Mouse (Mus musculus): ENCODE data around the gene Cyp2f2. TPM values are rescaled to one million over a fixed set of nuclear protein-coding genes. Genes with fewer than 3 reads are reported as not detected.
A peak's percentile ranks its signal among the peaks of the same experiment; 100 is the strongest.

The Cyp2f2 gene
- total and polyA plus RNA-seq, 2 experiments from 2014 or later: 0.05 TPM; not detected in 1

GRCm38 (mm10) chr7:27162780-27163449 lies 43.2 kb downstream of the Cyp2f2 start:
- WGBS: 70% methylated on average over 5 of the region's 5 CpGs
- Histone ChIP-seq H3K4me2 (ENCODE audit: low read depth, low read length) (0 out of 2 replicates have a peak overlapping the region, but pooled peaks have one; percentile 93), H3K27me3 (ENCODE audit: control insufficient read depth, insufficient read depth, low read length) (no peaks in the 10 kb centered on the region), H3K36me3 (replicated peaks; ENCODE audit: control insufficient read depth, insufficient read depth, low read length) (peaks cover 26% of the 10 kb centered on the region), H3K4me3 (ENCODE audit: low read depth, low read length) (no peak overlapping the region), H3K4me1 (ENCODE audit: control insufficient read depth, insufficient read depth) (peaks cover 31% of the 10 kb centered on the region), H3K9ac (replicated peaks; ENCODE audit: low read depth, low read length) (no peak overlapping the region; the same call in 1 of the 2 replicates), H3K27ac (ENCODE audit: low read depth) (no peak overlapping the region), H3K9me3 (replicated peaks; ENCODE audit: control insufficient read depth, low read length) (no peaks in the 10 kb centered on the region)
- TF ChIP-seq CTCF (IDR thresholded peaks at IDR 0.05; ENCODE audit: low read depth) (no peak), EP300 (IDR thresholded peaks at IDR 0.05; ENCODE audit: low read depth) (no peak)
- ATAC-seq (ENCODE audit: insufficient read depth, low read depth): no peak
- DNase-seq (ENCODE audit: low spot score): no peak

GRCm38 (mm10) chr7:27163450-27163805 lies 43.7 kb downstream of the Cyp2f2 start:
- no peak overlapping the region for H3K27ac ChIP-seq (ENCODE audit: low read depth)

GRCm38 (mm10) chr7:27164112-27164947 lies 44.6 kb downstream of the Cyp2f2 start:
- peak overlapping the region; percentile 93 for H3K4me2 ChIP-seq (ENCODE audit: low read depth, low read length)
- no peaks in the 10 kb centered on the region for H3K27me3 ChIP-seq (ENCODE audit: control insufficient read depth, insufficient read depth, low read length)
- no peak for ATAC-seq (ENCODE audit: insufficient read depth, low read depth)
- TF ChIP-seq EP300 (IDR thresholded peaks at IDR 0.05; ENCODE audit: low read depth) (no peak), CTCF (IDR thresholded peaks at IDR 0.05; ENCODE audit: low read depth) (no peak)
- peaks cover 31% of the 10 kb centered on the region for H3K4me1 ChIP-seq (ENCODE audit: control insufficient read depth, insufficient read depth)
- no peak overlapping the region for H3K27ac ChIP-seq (ENCODE audit: low read depth)
- WGBS: 79% methylated on average over 33 of the region's 33 CpGs
- H3K4me3 ChIP-seq (ENCODE audit: low read depth, low read length): no peak overlapping the region
- peaks cover 12% of the 10 kb centered on the region for H3K36me3 ChIP-seq (replicated peaks; ENCODE audit: control insufficient read depth, insufficient read depth, low read length)
- no peaks in the 10 kb centered on the region for H3K9me3 ChIP-seq (replicated peaks; ENCODE audit: control insufficient read depth, low read length)
- DNase-seq (ENCODE audit: low spot score): no peak
- no peak overlapping the region for H3K9ac ChIP-seq (replicated peaks; ENCODE audit: low read depth, low read length)

More at GRCm38 (mm10) chr7:27163450-27163805, 43.7 kb downstream of the Cyp2f2 start:
- H3K4me3 ChIP-seq (ENCODE audit: low read depth, low read length): no peak overlapping the region
- H3K4me2 ChIP-seq (ENCODE audit: low read depth, low read length): 0 out of 2 replicates have a peak overlapping the region, but pooled peaks have one; percentile 93
- no peaks in the 10 kb centered on the region for H3K9me3 ChIP-seq (replicated peaks; ENCODE audit: control insufficient read depth, low read length)
- H3K4me1 ChIP-seq (ENCODE audit: control insufficient read depth, insufficient read depth): peaks cover 31% of the 10 kb centered on the region
- ATAC-seq (ENCODE audit: insufficient read depth, low read depth) (no peak), DNase-seq (ENCODE audit: low spot score) (no peak)
- no peak overlapping the region; the same call in 1 of the 2 replicates for H3K9ac ChIP-seq (replicated peaks; ENCODE audit: low read depth, low read length)
- no peaks in the 10 kb centered on the region for H3K27me3 ChIP-seq (ENCODE audit: control insufficient read depth, insufficient read depth, low read length)
- 61% methylated on average over 5 of the region's 5 CpGs for WGBS
- TF ChIP-seq EP300 (IDR thresholded peaks at IDR 0.05; ENCODE audit: low read depth) (no peak), CTCF (IDR thresholded peaks at IDR 0.05; ENCODE audit: low read depth) (no peak)
- peaks cover 21% of the 10 kb centered on the region for H3K36me3 ChIP-seq (replicated peaks; ENCODE audit: control insufficient read depth, insufficient read depth, low read length)

GRCm38 (mm10) chr7:27165007-27165655 lies 45.4 kb downstream of the Cyp2f2 start:
- peaks cover 9% of the 10 kb centered on the region for H3K36me3 ChIP-seq (replicated peaks; ENCODE audit: control insufficient read depth, insufficient read depth, low read length)
- H3K27me3 ChIP-seq (ENCODE audit: control insufficient read depth, insufficient read depth, low read length): no peaks in the 10 kb centered on the region
- peak overlapping the region; percentile 64 for H3K4me3 ChIP-seq (ENCODE audit: low read depth, low read length)
- no peak for TF ChIP-seq EP300 (IDR thresholded peaks at IDR 0.05; ENCODE audit: low read depth)
- TF ChIP-seq CTCF (IDR thresholded peaks at IDR 0.05; ENCODE audit: low read depth): no peak
- peak overlapping the region; percentile 93 for H3K4me2 ChIP-seq (ENCODE audit: low read depth, low read length)
- no peaks in the 10 kb centered on the region for H3K9me3 ChIP-seq (replicated peaks; ENCODE audit: control insufficient read depth, low read length)
- DNase-seq (ENCODE audit: low spot score): no peak
- ATAC-seq (ENCODE audit: insufficient read depth, low read depth): no peak
- peaks cover 31% of the 10 kb centered on the region for H3K4me1 ChIP-seq (ENCODE audit: control insufficient read depth, insufficient read depth)
- H3K9ac ChIP-seq (replicated peaks; ENCODE audit: low read depth, low read length): peak overlapping the region; percentile 74
- no peak overlapping the region for H3K27ac ChIP-seq (ENCODE audit: low read depth)
- 70% methylated on average over 23 of the region's 23 CpGs for WGBS

GRCm38 (mm10) chr7:27165696-27166095 lies 46.0 kb downstream of the Cyp2f2 start:
- Histone ChIP-seq H3K4me3 (ENCODE audit: low read depth, low read length) (peak overlapping the region; percentile 64), H3K27me3 (ENCODE audit: control insufficient read depth, insufficient read depth, low read length) (no peaks in the 10 kb centered on the region), H3K4me2 (ENCODE audit: low read depth, low read length) (peak overlapping the region; percentile 93), H3K9me3 (replicated peaks; ENCODE audit: control insufficient read depth, low read length) (no peaks in the 10 kb centered on the region), H3K4me1 (ENCODE audit: control insufficient read depth, insufficient read depth) (peaks cover 31% of the 10 kb centered on the region), H3K36me3 (replicated peaks; ENCODE audit: control insufficient read depth, insufficient read depth, low read length) (peaks cover 10% of the 10 kb centered on the region), H3K27ac (ENCODE audit: low read depth) (peak overlapping the region; percentile 95), H3K9ac (replicated peaks; ENCODE audit: low read depth, low read length) (peak overlapping the region; percentile 74)
- DNase-seq (ENCODE audit: low spot score) (no peak), ATAC-seq (ENCODE audit: insufficient read depth, low read depth) (no peak)
- TF ChIP-seq EP300 (IDR thresholded peaks at IDR 0.05; ENCODE audit: low read depth) (no peak), CTCF (IDR thresholded peaks at IDR 0.05; ENCODE audit: low read depth) (no peak)
- WGBS: 3% methylated on average over 8 of the region's 8 CpGs

All from heart, postnatal 0 days (tissue).